Mouse (Mus musculus) left cerebral cortex, postnatal 14 days (tissue): Measurements from ENCODE around the gene Ubap1. TPM values are rescaled to one million over a fixed set of nuclear protein-coding genes. Genes with fewer than 3 reads are reported as not detected.

Experiments used
- DNase-seq, 2 experiments: peaks; one replicate each; pipeline ENCODE4 v3.0.0; 2021 to 2022; ENCODE audit warnings: low spot score in 2 of 2, mixed read lengths in 1 of 2
- intact Hi-C: fragments of 180-260 bp; cut with DNase I; formaldehyde crosslinking; loops from one replicate; pipeline ENCODE4 v1.15.1; 2025
- total RNA-seq, 2 experiments: library from RNA; stranded (reverse); gene quantifications; 2 replicates each; pipeline ENCODE4 v1.2.3; 2021

Ubap1 gene
- total RNA-seq, 2 experiments from 2014 or later: 42.1 to 45.7 TPM

DNA sequence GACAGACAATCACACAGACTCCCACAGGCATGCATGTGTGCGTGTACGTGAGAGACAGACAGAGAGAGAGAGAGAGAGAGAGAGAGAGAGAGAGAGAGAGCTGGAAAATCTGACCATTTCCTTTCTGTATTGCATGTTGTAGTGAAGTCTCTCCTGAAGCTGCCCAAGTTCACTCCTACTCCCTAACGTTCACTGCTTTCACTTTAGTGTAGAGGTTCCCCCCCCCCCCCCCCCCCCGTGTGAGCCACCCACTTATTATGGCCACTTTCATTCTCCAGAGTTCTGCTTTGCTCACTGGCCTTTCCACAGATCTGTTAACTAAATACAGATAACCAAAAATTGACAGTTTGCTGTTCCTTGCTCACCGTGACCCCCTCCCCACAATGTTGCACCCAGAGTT, 957 bp upstream of the Ubap1 start:
- intact Hi-C loops: no loop called here
- DNase-seq: no peak

GRCm38 (mm10) chr4:41349199-41349591, 399 bp downstream of the Ubap1 start:
- intact Hi-C loops: no loop called here
- DNase-seq: no peak

DNA sequence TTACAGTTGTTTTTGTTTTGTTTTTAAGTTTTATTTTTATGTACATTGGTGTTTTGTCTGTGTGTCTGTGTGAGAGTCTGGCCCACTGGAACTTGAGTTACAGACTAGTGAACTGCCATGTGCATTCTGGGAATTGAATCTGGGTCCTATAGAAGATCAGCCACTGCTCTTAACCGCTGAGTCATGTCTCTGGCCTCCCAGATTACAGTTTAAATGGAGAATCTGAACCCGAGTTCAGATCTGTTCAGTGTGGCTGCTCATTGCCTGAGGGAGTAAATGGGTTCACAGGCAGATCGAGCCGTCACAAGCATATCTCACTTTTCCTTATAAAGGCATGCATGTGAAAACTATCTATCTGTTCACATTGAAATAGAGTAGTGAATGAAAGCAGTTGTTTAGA, 4.0 kb downstream of the Ubap1 start:
- DNase-seq: no peak
- intact Hi-C loops: no loop called here

GRCm38 (mm10) chr4:41353265-41353664, 4.5 kb downstream of the Ubap1 start:
- intact Hi-C loops: no loop called here
- DNase-seq: no peak

GRCm38 (mm10) chr4:41357154-41357553, 8.4 kb downstream of the Ubap1 start:
- intact Hi-C loops: no loop called here
- no peak for DNase-seq

GRCm38 (mm10) chr4:41358669-41359068, 9.9 kb downstream of the Ubap1 start:
- no peak for DNase-seq
- intact Hi-C loops: no loop called here

GRCm38 (mm10) chr4:41359358-41359757, 10.6 kb downstream of the Ubap1 start:
- no peak for DNase-seq

GRCm38 (mm10) chr4:41361059-41361458, 12.3 kb downstream of the Ubap1 start:
- intact Hi-C loops: no loop called here
- DNase-seq: no peak

More at GRCm38 (mm10) chr4:41359358-41359757, 10.6 kb downstream of the Ubap1 start:
- intact Hi-C loops: no loop called here

GRCm38 (mm10) chr4:41368198-41368597, 19.4 kb downstream of the Ubap1 start:
- intact Hi-C loops: no loop called here
- no peak for DNase-seq

GRCm38 (mm10) chr4:41369702-41370437, 21.1 kb downstream of the Ubap1 start:
- intact Hi-C loops: no loop called here
- no peak for DNase-seq

DNA sequence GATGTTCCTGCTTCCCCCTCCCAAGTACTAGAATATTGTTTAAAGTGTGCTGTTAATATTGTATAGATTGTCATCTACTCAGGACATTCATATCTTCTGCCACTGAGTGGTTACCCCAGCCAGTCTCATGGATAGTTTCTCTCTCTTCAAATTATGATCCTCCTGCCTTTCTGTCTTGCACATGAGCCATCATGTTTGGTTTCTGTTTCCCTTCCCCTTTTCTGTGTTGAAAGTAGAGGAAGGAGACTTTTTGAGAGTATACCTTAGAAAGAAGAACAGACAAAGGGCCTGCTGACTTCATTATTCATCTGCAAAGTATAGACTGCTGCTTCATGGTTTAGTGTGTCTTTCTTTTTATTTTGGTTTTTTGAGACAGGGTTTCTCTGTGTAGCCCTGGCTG, 28.8 kb downstream of the Ubap1 start:
- intact Hi-C loops: no loop called here
- DNase-seq: no peak

GRCm38 (mm10) chr4:41381213-41381950, 32.6 kb downstream of the Ubap1 start:
- no peak for DNase-seq
- intact Hi-C loops: loop anchor here (10.0 kb wide), 1 partner anchor 157 kb away; no protein-coding TSS in a partner anchor

DNA sequence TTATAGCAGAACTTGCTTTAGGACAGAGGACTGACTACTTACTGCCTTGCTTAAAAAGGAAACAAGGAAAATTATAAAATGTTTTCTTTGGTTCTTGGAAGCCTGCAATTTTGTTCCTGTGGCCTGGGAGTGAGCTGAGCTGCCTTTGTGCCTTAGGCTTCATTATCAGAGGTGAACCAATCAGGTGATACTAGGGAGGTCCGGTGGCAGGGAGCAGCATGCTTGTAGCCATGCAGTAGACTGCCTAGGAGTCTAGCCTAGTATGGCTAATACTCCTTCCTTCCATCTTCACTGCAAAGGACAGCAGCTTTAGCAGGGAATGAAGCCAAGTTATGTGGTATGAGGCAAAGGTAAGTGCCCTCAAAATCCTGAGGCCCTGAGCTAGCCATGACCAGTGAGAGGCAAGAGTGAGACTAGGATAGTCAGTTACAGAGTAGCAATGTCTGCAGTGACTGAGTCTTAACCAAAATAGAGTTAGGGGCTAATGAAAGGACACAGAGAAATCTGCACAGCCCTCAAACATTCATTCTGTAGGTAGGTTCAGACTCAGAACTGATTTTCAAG, 37.7 kb downstream of the Ubap1 start:
- DNase-seq: no peak
- intact Hi-C loops: loop anchor here (10.0 kb wide), 1 partner anchor 162 kb away; no protein-coding TSS in a partner anchor

DNA sequence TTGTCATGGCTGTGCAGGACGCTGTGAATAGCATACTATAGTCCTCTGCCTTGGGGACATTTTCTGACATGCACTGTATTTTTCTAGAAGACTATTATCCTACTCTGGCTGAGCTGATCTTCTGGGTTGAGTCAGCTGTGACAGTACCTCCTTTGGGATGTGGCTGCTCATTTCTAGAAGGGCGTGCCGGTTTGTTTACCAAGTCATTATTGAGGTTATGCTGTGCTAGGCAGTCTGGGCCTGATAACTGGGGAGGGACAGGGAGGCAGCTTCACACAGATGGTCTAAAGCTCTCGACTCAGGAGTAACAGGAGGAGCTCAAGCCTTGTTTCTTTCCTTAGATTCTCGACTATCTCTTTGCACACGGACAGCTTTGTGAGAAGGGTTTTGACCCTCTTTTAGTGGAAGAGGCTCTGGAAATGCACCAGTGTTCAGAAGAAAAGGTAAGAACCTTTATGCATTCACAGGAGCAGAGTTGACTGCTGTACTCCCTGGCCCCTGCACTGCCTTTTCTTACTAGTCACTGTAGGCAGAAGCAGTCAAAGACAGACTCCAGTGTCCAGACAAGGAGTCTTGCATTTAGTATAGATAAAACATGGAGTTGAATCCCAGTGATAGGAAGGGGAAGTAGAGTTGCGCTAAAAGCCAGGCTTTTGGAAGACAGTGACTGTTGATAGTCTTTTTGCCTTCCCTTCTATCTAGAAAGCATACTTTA, 39.1 kb downstream of the Ubap1 start:
- no peak for DNase-seq
- intact Hi-C loops: loop anchor here (10.0 kb wide), 1 partner anchor 163 kb away; no protein-coding TSS in a partner anchor

- no peak for DNase-seq
- intact Hi-C loops: loop anchor here (10.0 kb wide), 1 partner anchor 164 kb away; no protein-coding TSS in a partner anchor
Observed at GRCm38 (mm10) chr4:41388616-41389015, 39.8 kb downstream of the Ubap1 start.

DNA sequence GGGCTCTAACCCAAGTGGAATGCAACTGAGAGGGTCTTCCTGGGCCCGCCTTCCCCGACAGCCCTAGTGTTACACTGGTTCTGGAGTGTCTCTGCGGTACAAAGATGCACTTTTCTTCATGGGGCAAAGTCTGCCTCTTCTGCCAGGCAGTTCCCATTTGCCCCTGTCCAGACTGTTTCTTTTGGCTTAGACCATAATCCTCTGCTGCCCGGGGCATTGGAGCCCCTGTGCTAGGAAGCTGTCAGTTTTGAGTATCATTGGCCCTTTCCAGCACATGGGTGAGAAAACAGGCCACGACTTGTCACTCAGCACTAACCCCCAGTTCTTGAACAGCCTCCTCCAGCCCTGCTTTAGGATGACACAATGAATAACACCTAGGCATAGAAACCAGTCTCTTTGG, 40.4 kb downstream of the Ubap1 start:
- intact Hi-C loops: loop anchor here (10.0 kb wide), 1 partner anchor 164 kb away; no protein-coding TSS in a partner anchor
- DNase-seq: no peak

- DNase-seq: peak; percentile 91 to 92
- intact Hi-C loops: loop anchor here (2.0 to 5.0 kb wide), 2 partner anchors 75 to 103 kb away; partner anchors contain the start of gene Dcaf12
Observed at GRCm38 (mm10) chr4:41390122-41390521, 41.3 kb downstream of the Ubap1 start.

DNA sequence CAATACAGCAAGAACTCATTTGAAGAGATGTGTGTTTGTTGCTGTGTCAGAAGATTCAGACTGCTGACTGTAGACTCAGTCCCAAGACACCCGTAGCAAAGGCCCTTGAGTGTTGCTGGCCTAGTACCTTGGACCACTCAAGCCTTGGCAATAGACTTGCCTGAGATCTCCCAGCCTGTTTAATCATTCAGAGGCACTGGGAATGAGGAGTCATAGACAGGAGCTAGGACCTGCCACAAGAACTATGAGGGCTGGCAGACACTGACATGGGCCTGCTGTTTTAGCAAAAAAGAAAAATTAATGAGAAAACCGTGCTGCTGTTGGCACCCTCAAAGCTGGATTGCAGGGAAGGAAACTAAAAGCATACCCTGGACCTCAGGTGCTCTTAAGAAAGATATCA, 42.2 kb downstream of the Ubap1 start:
- DNase-seq: no peak
- intact Hi-C loops: loop anchor here (2.0 to 5.0 kb wide), 2 partner anchors 76 to 104 kb away; partner anchors contain the start of gene Dcaf12

- DNase-seq: no peak
- intact Hi-C loops: loop anchor here (5.0 kb wide), 1 partner anchor 107 kb away; no protein-coding TSS in a partner anchor
Observed at GRCm38 (mm10) chr4:41394651-41395050, 45.9 kb downstream of the Ubap1 start.
